ENCODE assay signal across 15 mouse cellular contexts in the genomic region with DNA sequence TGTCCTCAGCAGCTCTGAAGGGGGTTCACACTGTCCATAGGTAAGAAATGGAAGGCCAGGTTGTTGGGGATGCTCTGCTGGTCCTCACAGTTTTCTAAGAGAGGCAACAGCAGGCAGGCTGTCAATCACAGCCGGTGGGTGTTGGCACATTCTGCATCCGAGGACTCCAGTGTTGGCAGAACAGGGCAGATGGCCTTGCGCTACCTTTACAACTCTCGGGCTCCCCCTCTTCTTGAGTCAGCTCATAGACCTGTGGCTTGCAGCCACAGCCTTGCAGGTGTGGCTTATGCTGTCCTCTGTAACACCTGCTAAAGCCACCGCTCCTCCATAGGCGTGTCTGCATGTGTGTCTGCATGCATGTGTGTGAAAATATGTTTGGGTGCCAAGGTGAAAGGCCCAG.
A peak's percentile ranks its signal among the peaks of the same experiment; 100 is the strongest.
DNase-seq lines count a peak whose midpoint lies in the region; ATAC-seq and TF ChIP-seq lines count a peak whose summit lies in the region.
"Had no signal": no experiment of that assay in that cellular context is flagged by ENCODE, and none has a peak within 500 bp of the region (broad histone marks: within the 10 kb centered on the region; RNA-seq: fewer than 3 reads in every experiment).

No protein-coding gene starts in this region.

- H3K27me3 ChIP-seq in hindbrain, embryonic 10.5 days (ENCODE audit: insufficient read depth, poor library complexity, severe bottlenecking), result peaks cover 54% of the 10 kb centered on the region
- no peaks in the 10 kb centered on the region for H3K27me3 ChIP-seq in hindbrain, embryonic 11.5 days (ENCODE audit: control insufficient read depth, insufficient read depth, low read length)
- no peaks in the 10 kb centered on the region; the same call in 1 of the 2 replicates for H3K27me3 ChIP-seq in embryonic facial prominence, embryonic 12.5 days
- H3K27me3 ChIP-seq in intestine, postnatal 0 days (replicated peaks; ENCODE audit: control insufficient read depth, insufficient read depth, low read length), result no peaks in the 10 kb centered on the region
- H3K27me3 ChIP-seq: forebrain, embryonic 15.5 days; heart, embryonic 12.5 days had no signal

- no peak overlapping the region for H3K4me2 ChIP-seq in hindbrain, embryonic 11.5 days (replicated peaks; ENCODE audit: low read depth, low read length)
- no peak overlapping the region for H3K4me2 ChIP-seq in embryonic facial prominence, embryonic 12.5 days (replicated peaks)
- H3K4me2 ChIP-seq in intestine, postnatal 0 days (replicated peaks; ENCODE audit: low read depth), result no peak overlapping the region
- H3K4me2 ChIP-seq: forebrain, embryonic 15.5 days; heart, embryonic 12.5 days; hindbrain, embryonic 13.5 days had no signal

- peaks cover 67% of the 10 kb centered on the region for H3K4me1 ChIP-seq in hindbrain, embryonic 10.5 days (replicated peaks)
- no peaks in the 10 kb centered on the region for H3K4me1 ChIP-seq in hindbrain, embryonic 11.5 days (replicated peaks; ENCODE audit: control insufficient read depth, insufficient read depth, low read length)
- peaks cover 26% of the 10 kb centered on the region for H3K4me1 ChIP-seq in embryonic facial prominence, embryonic 12.5 days
- H3K4me1 ChIP-seq in intestine, postnatal 0 days (replicated peaks; ENCODE audit: control insufficient read depth, insufficient read depth, low read length), result no peaks in the 10 kb centered on the region

- no peaks in the 10 kb centered on the region for H3K36me3 ChIP-seq in hindbrain, embryonic 10.5 days
- no peaks in the 10 kb centered on the region for H3K36me3 ChIP-seq in hindbrain, embryonic 11.5 days (ENCODE audit: control insufficient read depth, insufficient read depth, low read length)
- H3K36me3 ChIP-seq in embryonic facial prominence, embryonic 12.5 days, result no peaks in the 10 kb centered on the region
- no peaks in the 10 kb centered on the region for H3K36me3 ChIP-seq in intestine, postnatal 0 days (ENCODE audit: control insufficient read depth, insufficient read depth)
- H3K36me3 ChIP-seq: forebrain, embryonic 15.5 days; heart, embryonic 12.5 days; hindbrain, embryonic 13.5 days had no signal

- peak; percentile 43 for TF ChIP-seq CTCF in intestine, postnatal 0 days (IDR thresholded peaks at IDR 0.05; ENCODE audit: low read depth)

- H3K4me3 ChIP-seq in hindbrain, embryonic 10.5 days, result no peak overlapping the region
- H3K4me3 ChIP-seq in hindbrain, embryonic 11.5 days (ENCODE audit: low read depth, low read length), result no peak overlapping the region
- no peak overlapping the region for H3K4me3 ChIP-seq in embryonic facial prominence, embryonic 12.5 days
- no peak overlapping the region for H3K4me3 ChIP-seq in intestine, postnatal 0 days (ENCODE audit: low read depth, low read length)
- H3K4me3 ChIP-seq: forebrain, embryonic 15.5 days; heart, embryonic 12.5 days; hindbrain, embryonic 13.5 days had no signal

- peak overlapping the region; percentile 2; the same call in 1 of the 2 replicates for H3K27ac ChIP-seq in hindbrain, embryonic 10.5 days
- H3K27ac ChIP-seq in hindbrain, embryonic 11.5 days (ENCODE audit: low read depth, low read length), result no peak overlapping the region
- H3K27ac ChIP-seq in embryonic facial prominence, embryonic 12.5 days, result peak overlapping the region; percentile 24; the same call in 1 of the 2 replicates
- no peak overlapping the region for H3K27ac ChIP-seq in intestine, postnatal 0 days (ENCODE audit: low read depth, low read length)
- H3K27ac ChIP-seq: forebrain, embryonic 15.5 days; hindbrain, embryonic 13.5 days; hindbrain, postnatal 0 days had no signal

- no peak overlapping the region for H3K9ac ChIP-seq in hindbrain, embryonic 11.5 days (ENCODE audit: low read depth, low read length)
- no peak overlapping the region for H3K9ac ChIP-seq in embryonic facial prominence, embryonic 12.5 days
- H3K9ac ChIP-seq in intestine, postnatal 0 days (ENCODE audit: low read depth, low read length), result no peak overlapping the region
- H3K9ac ChIP-seq: forebrain, embryonic 15.5 days; heart, embryonic 12.5 days; hindbrain, embryonic 13.5 days had no signal

- WGBS in hindbrain, embryonic 10.5 days, result 83% methylated on average over 6 of the region's 6 CpGs
- WGBS in hindbrain, embryonic 11.5 days, result 90% methylated on average over 6 of the region's 6 CpGs
- WGBS in embryonic facial prominence, embryonic 12.5 days, result 88% methylated on average over 6 of the region's 6 CpGs
- 49% methylated on average over 6 of the region's 6 CpGs for WGBS in intestine, postnatal 0 days

- no peak for DNase-seq in hindbrain, embryonic 10.5 days (ENCODE audit: low spot score)
- DNase-seq in hindbrain, embryonic 11.5 days (ENCODE audit: low spot score), result no peak
- DNase-seq in lung, postnatal 36 days, result no peak
- no peak for DNase-seq in lung, postnatal 25 days (ENCODE audit: low spot score)
- DNase-seq: adrenal gland, adult 2 months; adrenal gland, postnatal 25 days; cerebellum, adult 2 months; cerebellum, postnatal 14 days; gastrocnemius, postnatal 14 days had no signal

- H3K9me3 ChIP-seq in hindbrain, embryonic 10.5 days, result no peaks in the 10 kb centered on the region
- no peaks in the 10 kb centered on the region for H3K9me3 ChIP-seq in hindbrain, embryonic 11.5 days (ENCODE audit: control insufficient read depth, low read length)
- no peaks in the 10 kb centered on the region for H3K9me3 ChIP-seq in embryonic facial prominence, embryonic 12.5 days
- no peaks in the 10 kb centered on the region for H3K9me3 ChIP-seq in intestine, postnatal 0 days (ENCODE audit: control insufficient read depth)
- H3K9me3 ChIP-seq: forebrain, embryonic 15.5 days; heart, embryonic 12.5 days; hindbrain, embryonic 13.5 days had no signal

- ATAC-seq in hindbrain, embryonic 11.5 days (ENCODE audit: low FRiP score), result no peak
- no peak for ATAC-seq in embryonic facial prominence, embryonic 12.5 days (ENCODE audit: insufficient number of reproducible peaks, insufficient read depth, low FRiP score, low TSS enrichment)
- peak; percentile 56 for ATAC-seq in intestine, postnatal 0 days
- ATAC-seq: forebrain, embryonic 15.5 days; hindbrain, postnatal 0 days had no signal

Comparison
In these comparisons a context has a peak if more than half of its experiments do, and no peak if none do; other contexts are left out.
1. H3K27ac ChIP-seq: peak in hindbrain, embryonic 10.5 days (single experiment) and embryonic facial prominence, embryonic 12.5 days (single experiment); none in hindbrain, embryonic 11.5 days (single experiment) and intestine, postnatal 0 days (single experiment).